Mouse (Mus musculus) embryonic fibroblast, embryonic 13.5 days (primary cell): ENCODE results near the gene Mgat5b. TPM values are rescaled to one million over a fixed set of nuclear protein-coding genes. Genes with fewer than 3 reads are reported as not detected.

Experiments
- H3K27ac ChIP-seq: 2 replicates; pipeline ENCODE4 v1.5.1; 2012; ENCODE audit warnings: low read length, control low read depth, inconsistent platforms; ENCODE audit not compliant: insufficient read depth
- H3K4me1 ChIP-seq: 2 replicates; pipeline ENCODE4 v1.6.1; 2011; ENCODE audit warnings: low read length; ENCODE audit not compliant: control insufficient read depth, insufficient read depth
- H3K4me3 ChIP-seq: 2 replicates; pipeline ENCODE4 v1.5.1; 2011; ENCODE audit warnings: mild to moderate bottlenecking, control low read depth, low read length; ENCODE audit not compliant: insufficient read depth
- CTCF ChIP-seq: IDR thresholded peaks from 2 replicates; pipeline ENCODE4 v1.5.1; 2011; ENCODE audit warnings: mild to moderate bottlenecking, control low read depth, low read length, moderate library complexity, borderline replicate concordance; ENCODE audit not compliant: insufficient read depth
- POLR2A ChIP-seq: IDR thresholded peaks from 2 replicates; pipeline ENCODE4 v1.6.1; 2011; ENCODE audit warnings: low read depth, mild to moderate bottlenecking, control low read depth, low read length, moderate library complexity
- polyA plus RNA-seq: library from polyadenylated mRNA; stranded (reverse); fragments of >200 nt; gene quantifications from 2 replicates; pipeline ENCODE4 v1.2.4, GENCODE M21; 2011; ENCODE audit warnings: low read depth; ENCODE audit not compliant: missing spikeins, insufficient read length

Mgat5b gene
- polyA plus RNA-seq, 1 experiment: not detected

- H3K27ac ChIP-seq: no peak overlapping the region
- H3K4me3 ChIP-seq: no peak overlapping the region
- no peaks in the 10 kb centered on the region for H3K4me1 ChIP-seq
- no peak for TF ChIP-seq CTCF
- no peak for TF ChIP-seq POLR2A
These were observed 73.3 kb downstream of the Mgat5b start for GRCm38 (mm10) chr11:116991964-116992363.

DNA sequence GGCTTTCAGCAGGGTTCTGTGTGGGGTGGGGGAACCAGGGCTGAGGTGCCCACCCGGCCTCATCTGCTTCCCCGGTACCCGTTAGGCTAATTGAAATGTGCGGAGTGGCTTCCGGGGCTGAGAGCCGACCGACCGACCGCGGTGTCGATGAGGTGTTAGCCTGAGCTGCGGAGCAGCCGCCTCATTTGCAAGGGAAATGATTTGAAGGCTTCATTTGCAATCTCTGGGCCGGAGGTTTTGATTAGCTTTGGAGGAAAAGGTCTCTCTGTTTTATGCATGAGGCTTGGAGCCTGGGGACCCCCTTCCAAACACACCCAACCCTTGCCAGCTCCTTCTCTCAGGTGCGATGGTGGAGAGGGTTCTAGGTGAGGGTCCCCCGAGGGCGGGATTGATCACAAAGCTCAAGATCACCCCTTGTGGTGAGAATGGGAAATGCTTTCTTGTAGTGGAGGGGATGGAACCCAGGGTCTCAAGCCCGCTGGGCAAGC is 75.5 kb downstream of the Mgat5b start:
- no peaks in the 10 kb centered on the region for H3K4me1 ChIP-seq
- no peak overlapping the region for H3K27ac ChIP-seq
- no peak for TF ChIP-seq POLR2A
- no peak for TF ChIP-seq CTCF
- no peak overlapping the region for H3K4me3 ChIP-seq

DNA sequence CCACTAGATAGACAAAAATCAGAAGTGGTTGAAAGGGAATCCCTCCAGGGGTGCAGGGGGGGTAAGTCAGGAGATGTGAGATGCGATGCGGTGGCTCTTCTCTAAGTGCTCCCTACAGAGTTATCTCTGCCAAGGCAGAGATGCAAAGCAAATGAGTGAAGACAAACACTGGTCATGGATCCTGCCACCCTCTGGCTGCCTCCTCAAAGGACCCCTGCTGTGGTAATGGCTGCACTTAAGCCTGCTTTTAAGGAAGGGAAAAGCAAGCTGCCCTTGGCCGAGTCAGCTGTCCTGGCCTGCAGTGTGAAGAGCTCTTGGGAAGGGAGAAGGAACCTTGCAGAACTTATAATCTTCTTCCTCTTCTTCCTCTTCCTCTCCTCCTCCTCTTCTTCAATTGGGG is 78.3 kb downstream of the Mgat5b start:
- Histone ChIP-seq H3K4me1 (no peaks in the 10 kb centered on the region), H3K27ac (no peak overlapping the region), H3K4me3 (no peak overlapping the region)
- TF ChIP-seq CTCF (no peak), POLR2A (no peak)

DNA sequence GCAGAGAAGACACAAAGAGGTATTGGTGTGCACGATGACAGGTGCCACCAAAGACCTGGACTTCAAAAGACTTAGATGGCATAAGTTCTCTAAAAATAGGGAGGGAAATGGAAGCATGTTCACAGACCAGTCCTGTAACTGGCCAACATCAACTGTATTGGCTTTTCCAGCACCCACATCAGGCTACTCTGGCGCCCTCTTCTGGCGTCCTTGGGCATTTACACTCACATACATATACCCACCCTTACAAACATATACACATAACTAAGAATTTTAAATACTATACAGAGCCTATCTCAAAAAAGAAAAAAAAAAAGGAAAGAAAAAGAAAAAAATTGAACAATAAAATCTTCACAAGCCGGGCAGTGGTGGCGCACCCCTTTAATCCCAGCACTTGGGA is 80.3 kb downstream of the Mgat5b start:
- Histone ChIP-seq H3K4me1 (no peaks in the 10 kb centered on the region), H3K4me3 (no peak overlapping the region), H3K27ac (no peak overlapping the region)
- no peak for TF ChIP-seq POLR2A
- no peak for TF ChIP-seq CTCF

GRCm38 (mm10) chr11:117000219-117000618 is 81.6 kb downstream of the Mgat5b start:
- H3K27ac ChIP-seq: no peak overlapping the region
- H3K4me1 ChIP-seq: no peaks in the 10 kb centered on the region
- H3K4me3 ChIP-seq: no peak overlapping the region
- no peak for TF ChIP-seq CTCF
- no peak for TF ChIP-seq POLR2A

- no peak for TF ChIP-seq CTCF
- TF ChIP-seq POLR2A: no peak
- Histone ChIP-seq H3K27ac (no peak overlapping the region), H3K4me3 (no peak overlapping the region), H3K4me1 (no peaks in the 10 kb centered on the region)
These were observed 83.1 kb downstream of the Mgat5b start for GRCm38 (mm10) chr11:117001789-117002188.

DNA sequence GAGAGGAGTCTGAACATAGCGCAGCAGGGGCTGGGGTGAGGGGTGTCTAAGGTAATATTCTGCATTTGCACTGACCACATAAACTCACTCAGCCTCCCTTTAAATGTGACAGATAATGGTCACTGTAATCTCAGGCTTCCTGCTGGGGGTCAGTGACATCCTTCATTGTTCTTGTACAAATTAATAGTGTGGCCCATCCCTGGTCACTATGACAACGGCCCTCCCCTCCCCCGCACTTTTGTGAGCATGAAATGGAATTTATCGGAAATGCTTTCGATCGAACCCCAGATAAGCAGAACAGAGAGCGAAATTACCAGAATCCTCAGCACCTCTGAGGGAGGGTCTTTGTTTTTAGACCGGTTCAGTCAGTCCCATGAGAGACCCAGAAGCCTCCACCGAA is 84.8 kb downstream of the Mgat5b start:
- no peak for TF ChIP-seq CTCF
- TF ChIP-seq POLR2A: no peak
- no peak overlapping the region for H3K27ac ChIP-seq
- no peak overlapping the region for H3K4me3 ChIP-seq
- H3K4me1 ChIP-seq: no peaks in the 10 kb centered on the region

- no peaks in the 10 kb centered on the region for H3K4me1 ChIP-seq
- no peak for TF ChIP-seq POLR2A
- TF ChIP-seq CTCF: no peak
These were observed 85.6 kb downstream of the Mgat5b start for GRCm38 (mm10) chr11:117004277-117004676.

GRCm38 (mm10) chr11:117017462-117017861 is 98.8 kb downstream of the Mgat5b start:
- Histone ChIP-seq H3K4me1 (no peaks in the 10 kb centered on the region), H3K27ac (no peak overlapping the region), H3K4me3 (no peak overlapping the region)
- no peak for TF ChIP-seq POLR2A
- no peak for TF ChIP-seq CTCF

More at GRCm38 (mm10) chr11:117004277-117004676, 85.6 kb downstream of the Mgat5b start:
- H3K27ac ChIP-seq: no peak overlapping the region
- no peak overlapping the region for H3K4me3 ChIP-seq

GRCm38 (mm10) chr11:117018410-117018809 is 99.7 kb downstream of the Mgat5b start:
- Histone ChIP-seq H3K4me1 (no peaks in the 10 kb centered on the region), H3K27ac (no peak overlapping the region), H3K4me3 (no peak overlapping the region)
- TF ChIP-seq CTCF (peak; percentile 88), POLR2A (no peak)

DNA sequence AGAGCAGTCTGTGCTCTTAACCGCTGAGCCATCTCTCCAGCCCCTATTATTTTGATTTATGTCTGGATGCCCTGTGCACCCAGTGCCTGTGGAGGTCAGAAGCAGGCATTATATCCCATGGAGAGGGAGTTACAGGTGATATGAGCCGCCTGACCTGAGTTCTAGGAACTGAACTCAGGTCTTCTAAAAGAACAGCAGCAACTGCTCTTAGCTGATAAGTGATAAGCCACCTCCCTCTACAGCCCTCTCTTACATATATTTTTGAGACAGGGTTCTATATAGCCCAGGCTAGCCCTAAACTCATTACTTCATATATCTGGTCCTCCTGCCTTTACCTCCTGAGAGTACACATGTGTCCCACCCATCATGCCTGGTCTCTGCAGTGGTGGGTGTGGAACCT is 102.4 kb downstream of the Mgat5b start:
- TF ChIP-seq CTCF (no peak), POLR2A (no peak)
- Histone ChIP-seq H3K4me1 (no peaks in the 10 kb centered on the region), H3K27ac (no peak overlapping the region), H3K4me3 (no peak overlapping the region)

DNA sequence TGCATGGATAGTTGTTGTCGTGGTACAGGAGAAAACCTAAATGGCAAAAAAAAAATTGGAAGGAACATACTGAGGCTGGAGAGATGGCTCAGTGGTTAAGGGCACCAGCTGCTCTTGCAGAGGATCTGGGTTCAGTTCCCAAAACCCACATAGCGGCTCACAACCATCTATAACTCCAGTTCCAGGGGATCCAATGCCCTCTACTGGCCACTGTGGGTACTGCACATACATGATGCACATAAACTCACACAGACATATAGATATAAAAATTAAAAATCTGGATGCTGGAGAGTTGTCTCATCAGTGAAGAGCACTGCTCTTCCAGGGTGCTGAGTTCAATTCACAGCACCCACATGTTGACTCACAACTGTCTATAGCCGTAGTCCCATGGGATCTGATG is 104.9 kb downstream of the Mgat5b start:
- Histone ChIP-seq H3K27ac (no peak overlapping the region), H3K4me1 (no peaks in the 10 kb centered on the region), H3K4me3 (no peak overlapping the region)
- no peak for TF ChIP-seq CTCF
- TF ChIP-seq POLR2A: no peak
